Mouse (Mus musculus): ENCODE measurements around the gene Fstl1.

DNA sequence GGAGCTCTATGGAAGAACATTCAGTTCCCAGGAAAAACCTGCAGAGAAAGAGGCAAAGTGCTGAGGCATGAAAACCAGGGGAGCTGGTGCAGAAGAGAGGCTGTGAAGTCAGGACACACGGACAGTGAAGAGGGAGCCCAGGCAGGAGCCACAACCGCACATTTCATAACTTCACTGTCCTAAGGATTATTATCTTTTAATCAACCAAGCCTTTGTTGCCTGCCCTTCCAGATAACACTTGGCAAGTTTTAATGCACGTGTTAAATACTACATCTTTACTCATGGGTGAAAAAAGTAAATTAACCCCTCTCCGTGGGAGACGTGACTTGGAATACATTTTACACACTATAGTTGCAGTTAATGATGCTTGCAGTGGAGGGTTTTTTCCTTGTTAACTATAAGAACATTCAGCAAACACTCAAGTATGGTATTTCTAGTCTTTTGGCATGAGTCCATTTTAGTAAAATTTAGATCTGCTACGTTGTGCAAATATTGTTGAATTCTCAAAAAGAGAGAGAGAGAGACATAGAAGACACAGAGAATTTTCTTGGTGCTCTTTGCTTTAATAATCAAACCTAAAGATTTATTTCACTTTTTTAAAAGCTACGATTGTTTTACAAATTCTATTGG is 3.1 kb downstream of the Fstl1 start:
- TF ChIP-seq CTCF (IDR thresholded peaks at IDR 0.05; ENCODE audit: control insufficient read depth, insufficient read depth, low read length) = no peak
- TF ChIP-seq POLR2A (IDR thresholded peaks at IDR 0.05; ENCODE audit: borderline replicate concordance, control insufficient read depth, low read depth, low read length) = no peak
